Mouse (Mus musculus): ENCODE results near the gene Emid1. TPM values are rescaled to one million over a fixed set of nuclear protein-coding genes. Genes with fewer than 3 reads are reported as not detected.

Gene Emid1
- 22.2 TPM in 2 replicates for polyA plus RNA-seq (2014; fragmentation: Nextera tagmentation; extraction: Ambion mirVana)

DNA sequence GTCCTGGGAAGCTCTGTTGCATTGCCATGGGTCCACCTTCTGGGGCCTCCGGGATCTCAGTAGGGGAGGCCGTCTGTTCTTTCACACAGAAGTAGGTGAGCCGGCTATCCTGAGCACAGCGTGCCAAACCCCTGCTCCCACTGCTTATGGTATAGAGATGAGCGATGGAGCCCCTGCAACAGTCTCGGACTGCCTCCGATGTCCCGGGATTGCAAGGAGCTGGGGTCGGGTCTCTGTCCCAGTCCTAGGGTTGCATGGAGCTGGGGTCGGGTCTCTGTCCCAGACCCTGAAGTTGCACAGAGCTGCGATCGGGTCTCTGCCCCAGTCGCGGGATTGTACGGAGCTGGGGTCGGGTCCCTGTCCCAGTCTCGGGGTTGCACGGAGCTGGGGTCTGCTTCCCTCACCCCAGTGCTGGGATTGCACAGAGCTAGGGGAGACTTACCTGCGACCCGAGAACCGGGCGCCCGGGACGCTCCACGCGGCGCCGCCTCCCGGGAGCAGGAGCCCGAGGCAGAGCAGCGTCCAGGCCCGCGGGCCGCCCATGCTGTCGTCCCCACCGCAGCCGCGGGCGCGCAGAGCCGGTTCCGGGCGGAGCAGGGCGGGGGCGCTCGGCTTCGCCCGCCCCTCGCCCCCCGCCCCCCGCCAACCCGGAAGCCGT is at the start of gene Emid1:
TSS of gene Emid1 (minus strand) at position 578 of the 658 bp plus-strand sequence.
- Histone ChIP-seq H3K9ac (ENCODE audit: low read length) (peak within 1 kb of the TSS; percentile 75), H3K27ac (ENCODE audit: low read depth, low read length) (no peak within 1 kb of the TSS), H3K4me3 (ENCODE audit: low read depth, low read length) (peak within 1 kb of the TSS; percentile 55), H3K4me1 (replicated peaks; ENCODE audit: control insufficient read depth, insufficient read depth, low read length) (peaks cover 25% of the 10 kb centered on the region), H3K36me3 (ENCODE audit: control insufficient read depth, insufficient read depth, low read length) (no peaks in the 10 kb centered on the region), H3K9me3 (ENCODE audit: control insufficient read depth, low read length) (no peaks in the 10 kb centered on the region), H3K27me3 (ENCODE audit: control insufficient read depth, insufficient read depth, low read length) (no peaks in the 10 kb centered on the region; the same call in 1 of the 2 replicates), H3K4me2 (ENCODE audit: low read depth, low read length, severe bottlenecking) (peak within 1 kb of the TSS; percentile 93)
- WGBS, result under 1% methylated on average over 41 of the region's 53 CpGs
- peak; percentile 40 for ATAC-seq (replicated peaks; ENCODE audit: low FRiP score)
- DNase-seq (ENCODE audit: low spot score), result peak; percentile 69

DNA sequence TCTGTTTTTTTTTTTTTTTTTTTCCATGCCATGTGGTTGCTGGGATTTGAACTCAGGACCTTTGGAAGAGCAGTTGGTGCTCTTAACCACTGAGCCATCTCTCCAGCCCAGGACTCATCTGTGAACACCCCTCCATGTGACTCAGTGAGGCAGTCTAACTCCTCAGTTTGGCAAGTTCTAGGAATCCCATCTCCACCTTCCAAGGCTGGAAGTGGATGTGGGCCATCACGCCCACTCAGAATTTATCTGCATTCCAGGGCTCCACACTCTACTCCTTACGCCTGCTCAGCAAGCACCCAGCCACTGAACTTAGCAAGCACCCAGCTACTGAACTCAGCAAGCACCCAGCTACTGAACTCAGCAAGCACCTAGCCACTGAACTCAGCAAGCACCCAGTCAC is 47.8 kb upstream of the Emid1 start:
- no peak for DNase-seq (ENCODE audit: low spot score)
- H3K4me2 ChIP-seq (ENCODE audit: low read depth, low read length, severe bottlenecking), result no peak overlapping the region
- WGBS, result 94% methylated on average over 2 of the region's 2 CpGs

DNA sequence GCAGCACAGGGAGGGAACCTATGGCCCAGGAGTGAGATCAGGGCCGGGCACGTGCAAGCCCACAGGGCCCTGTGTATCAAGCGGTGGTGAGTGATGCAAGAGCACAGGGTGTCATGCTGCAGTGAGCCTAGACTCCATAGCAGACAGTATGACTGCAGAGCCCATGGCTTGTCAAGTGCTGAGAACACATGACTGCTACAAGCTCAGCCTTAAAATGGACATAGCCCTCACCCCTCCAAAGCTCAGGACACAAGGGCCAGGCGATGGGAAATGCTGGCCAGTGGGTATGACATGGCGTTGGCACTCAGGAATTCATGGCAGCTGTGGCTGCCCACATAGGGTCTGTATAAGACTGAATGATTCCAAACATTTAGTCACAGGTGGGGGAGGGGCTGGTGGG is 45.0 kb upstream of the Emid1 start:
- no peaks in the 10 kb centered on the region for H3K36me3 ChIP-seq (ENCODE audit: control insufficient read depth, insufficient read depth, low read length)
- H3K4me1 ChIP-seq (replicated peaks; ENCODE audit: control insufficient read depth, insufficient read depth, low read length), result no peaks in the 10 kb centered on the region
- H3K4me3 ChIP-seq (ENCODE audit: low read depth, low read length), result no peak overlapping the region
- no peaks in the 10 kb centered on the region for H3K9me3 ChIP-seq (ENCODE audit: control insufficient read depth, low read length)
- ATAC-seq (replicated peaks; ENCODE audit: low FRiP score) (no peak), DNase-seq (ENCODE audit: low spot score) (no peak)
- 84% methylated on average over 5 of the region's 5 CpGs for WGBS
- H3K9ac ChIP-seq (ENCODE audit: low read length), result no peak overlapping the region
- H3K4me2 ChIP-seq (ENCODE audit: low read depth, low read length, severe bottlenecking), result no peak overlapping the region
- H3K27ac ChIP-seq (ENCODE audit: low read depth, low read length), result no peak overlapping the region
- no peaks in the 10 kb centered on the region for H3K27me3 ChIP-seq (ENCODE audit: control insufficient read depth, insufficient read depth, low read length)

More for the DNA sequence above, 47.8 kb upstream of the Emid1 start:
- Histone ChIP-seq H3K27me3 (ENCODE audit: control insufficient read depth, insufficient read depth, low read length) (no peaks in the 10 kb centered on the region), H3K4me1 (replicated peaks; ENCODE audit: control insufficient read depth, insufficient read depth, low read length) (no peaks in the 10 kb centered on the region), H3K4me3 (ENCODE audit: low read depth, low read length) (no peak overlapping the region), H3K9ac (ENCODE audit: low read length) (no peak overlapping the region), H3K9me3 (ENCODE audit: control insufficient read depth, low read length) (no peaks in the 10 kb centered on the region), H3K36me3 (ENCODE audit: control insufficient read depth, insufficient read depth, low read length) (no peaks in the 10 kb centered on the region), H3K27ac (ENCODE audit: low read depth, low read length) (no peak overlapping the region)
- ATAC-seq (replicated peaks; ENCODE audit: low FRiP score), result no peak

DNA sequence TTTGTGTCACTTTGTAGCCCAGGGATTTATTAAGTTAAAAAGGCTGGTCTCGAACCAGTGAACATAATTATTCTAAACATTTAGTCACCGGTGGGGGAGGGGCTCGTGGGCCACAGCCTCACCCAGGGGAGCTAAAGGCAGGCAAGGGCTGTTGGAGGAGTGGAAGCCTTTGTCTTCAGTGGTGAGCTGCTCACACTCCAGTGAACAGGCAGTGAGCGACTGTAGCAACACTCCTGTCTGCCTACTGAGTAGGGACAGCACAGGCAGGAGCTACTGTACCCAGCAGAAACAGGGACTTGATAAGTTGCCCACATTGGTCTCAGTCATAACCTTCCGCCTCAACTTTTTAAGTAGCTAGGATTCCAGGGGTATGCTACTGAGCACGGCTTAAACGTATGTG is 44.5 kb upstream of the Emid1 start:
- no peaks in the 10 kb centered on the region for H3K4me1 ChIP-seq (replicated peaks; ENCODE audit: control insufficient read depth, insufficient read depth, low read length)
- no peak overlapping the region for H3K4me3 ChIP-seq (ENCODE audit: low read depth, low read length)
- no peak overlapping the region for H3K27ac ChIP-seq (ENCODE audit: low read depth, low read length)
- H3K9me3 ChIP-seq (ENCODE audit: control insufficient read depth, low read length), result no peaks in the 10 kb centered on the region
- H3K36me3 ChIP-seq (ENCODE audit: control insufficient read depth, insufficient read depth, low read length), result no peaks in the 10 kb centered on the region
- ATAC-seq (replicated peaks; ENCODE audit: low FRiP score) (no peak), DNase-seq (ENCODE audit: low spot score) (no peak)
- no peak overlapping the region for H3K4me2 ChIP-seq (ENCODE audit: low read depth, low read length, severe bottlenecking)
- no peak overlapping the region for H3K9ac ChIP-seq (ENCODE audit: low read length)
- 67% methylated on average over 7 of the region's 7 CpGs for WGBS
- H3K27me3 ChIP-seq (ENCODE audit: control insufficient read depth, insufficient read depth, low read length), result no peaks in the 10 kb centered on the region

DNA sequence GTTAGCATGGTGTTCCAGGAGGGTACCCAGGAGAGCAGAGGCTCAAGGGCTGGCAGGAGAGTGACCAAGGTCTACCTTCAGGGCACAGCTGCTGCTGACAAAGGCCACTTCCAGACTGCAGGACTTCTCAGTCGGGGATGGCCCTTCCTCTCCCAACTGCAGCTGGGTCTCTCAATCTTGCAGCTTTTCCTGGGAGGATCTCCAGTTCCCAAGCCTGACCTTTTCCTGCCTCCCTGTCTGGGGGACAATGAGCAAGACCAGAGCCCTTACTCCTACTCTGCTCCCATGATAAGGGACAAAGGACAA is 41.5 kb upstream of the Emid1 start:
- no peaks in the 10 kb centered on the region for H3K4me1 ChIP-seq (replicated peaks; ENCODE audit: control insufficient read depth, insufficient read depth, low read length)
- no peak for DNase-seq (ENCODE audit: low spot score)

DNA sequence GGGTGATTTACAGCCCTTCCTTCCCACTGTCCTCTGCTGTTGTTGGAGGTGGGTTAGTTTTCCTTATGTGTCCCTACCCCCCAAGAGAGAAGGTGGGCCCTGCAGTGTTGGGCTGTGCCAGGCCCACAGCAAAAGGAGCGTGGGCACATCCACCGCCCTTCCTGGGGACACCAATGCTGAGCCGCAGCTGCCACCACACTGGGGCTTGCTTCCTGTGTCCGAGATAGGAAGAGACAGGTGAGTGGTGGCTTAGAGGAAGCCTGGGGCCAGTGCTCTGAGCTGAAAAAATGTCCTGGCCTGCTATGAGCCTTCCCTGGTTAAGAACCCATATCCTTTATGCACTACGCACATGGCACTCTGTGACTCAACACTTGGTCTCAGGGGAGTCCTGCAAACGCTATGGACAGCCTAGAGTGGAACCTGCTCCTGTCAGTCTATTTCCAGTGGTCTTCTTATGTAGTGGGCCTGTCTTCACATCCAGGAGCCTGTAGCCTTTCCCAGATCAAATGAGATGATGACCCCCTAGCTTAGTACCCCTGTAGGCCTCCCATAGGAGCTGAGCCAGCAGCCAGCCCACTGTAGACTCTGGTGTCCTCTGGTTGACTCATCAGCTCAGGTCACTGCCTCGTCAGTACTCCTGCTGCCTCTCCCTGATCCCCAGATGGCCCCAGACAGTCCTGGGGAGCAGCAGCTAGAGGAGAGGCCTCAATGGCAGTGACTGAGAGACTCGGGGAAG is 41.0 kb upstream of the Emid1 start:
- ATAC-seq (replicated peaks; ENCODE audit: low FRiP score), result no peak

More for the DNA sequence above, 41.5 kb upstream of the Emid1 start:
- ATAC-seq (replicated peaks; ENCODE audit: low FRiP score), result no peak
- 64% methylated on average over 1 of the region's 1 CpGs for WGBS
- H3K27me3 ChIP-seq (ENCODE audit: control insufficient read depth, insufficient read depth, low read length), result no peaks in the 10 kb centered on the region
- no peak overlapping the region for H3K9ac ChIP-seq (ENCODE audit: low read length)
- H3K4me2 ChIP-seq (ENCODE audit: low read depth, low read length, severe bottlenecking), result no peak overlapping the region
- H3K36me3 ChIP-seq (ENCODE audit: control insufficient read depth, insufficient read depth, low read length), result no peaks in the 10 kb centered on the region
- no peak overlapping the region for H3K4me3 ChIP-seq (ENCODE audit: low read depth, low read length)
- H3K27ac ChIP-seq (ENCODE audit: low read depth, low read length), result no peak overlapping the region
- no peaks in the 10 kb centered on the region for H3K9me3 ChIP-seq (ENCODE audit: control insufficient read depth, low read length)

DNA sequence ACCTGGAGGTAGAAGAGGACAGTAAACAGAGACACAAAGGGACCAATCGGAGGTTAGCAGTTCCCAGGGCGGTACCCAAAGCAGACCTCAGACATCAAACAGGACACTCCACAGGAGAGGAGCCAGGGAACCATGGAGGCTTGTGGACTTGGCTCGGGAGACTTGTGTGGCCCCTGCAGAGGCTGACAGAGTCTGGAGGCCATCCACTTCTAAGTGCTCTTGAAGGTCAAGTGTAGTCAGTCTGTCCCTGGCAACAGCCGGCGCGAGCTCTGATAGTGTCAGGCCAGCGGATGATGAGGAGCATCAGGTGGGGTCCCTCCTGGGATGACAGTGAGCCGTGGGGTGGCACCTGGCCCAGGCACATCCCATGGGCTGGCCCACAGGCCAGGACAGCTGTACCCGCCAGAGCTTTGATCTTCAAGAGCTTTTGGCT is 40.0 kb upstream of the Emid1 start:
- no peaks in the 10 kb centered on the region for H3K27me3 ChIP-seq (ENCODE audit: control insufficient read depth, insufficient read depth, low read length)

More for the DNA sequence above, 41.0 kb upstream of the Emid1 start:
- Histone ChIP-seq H3K9me3 (ENCODE audit: control insufficient read depth, low read length) (no peaks in the 10 kb centered on the region), H3K9ac (ENCODE audit: low read length) (no peak overlapping the region), H3K4me1 (replicated peaks; ENCODE audit: control insufficient read depth, insufficient read depth, low read length) (no peaks in the 10 kb centered on the region), H3K4me2 (ENCODE audit: low read depth, low read length, severe bottlenecking) (no peak overlapping the region), H3K27me3 (ENCODE audit: control insufficient read depth, insufficient read depth, low read length) (no peaks in the 10 kb centered on the region), H3K36me3 (ENCODE audit: control insufficient read depth, insufficient read depth, low read length) (no peaks in the 10 kb centered on the region), H3K4me3 (ENCODE audit: low read depth, low read length) (no peak overlapping the region), H3K27ac (ENCODE audit: low read depth, low read length) (no peak overlapping the region)
- WGBS, result 86% methylated on average over 8 of the region's 8 CpGs
- DNase-seq (ENCODE audit: low spot score), result no peak

DNA sequence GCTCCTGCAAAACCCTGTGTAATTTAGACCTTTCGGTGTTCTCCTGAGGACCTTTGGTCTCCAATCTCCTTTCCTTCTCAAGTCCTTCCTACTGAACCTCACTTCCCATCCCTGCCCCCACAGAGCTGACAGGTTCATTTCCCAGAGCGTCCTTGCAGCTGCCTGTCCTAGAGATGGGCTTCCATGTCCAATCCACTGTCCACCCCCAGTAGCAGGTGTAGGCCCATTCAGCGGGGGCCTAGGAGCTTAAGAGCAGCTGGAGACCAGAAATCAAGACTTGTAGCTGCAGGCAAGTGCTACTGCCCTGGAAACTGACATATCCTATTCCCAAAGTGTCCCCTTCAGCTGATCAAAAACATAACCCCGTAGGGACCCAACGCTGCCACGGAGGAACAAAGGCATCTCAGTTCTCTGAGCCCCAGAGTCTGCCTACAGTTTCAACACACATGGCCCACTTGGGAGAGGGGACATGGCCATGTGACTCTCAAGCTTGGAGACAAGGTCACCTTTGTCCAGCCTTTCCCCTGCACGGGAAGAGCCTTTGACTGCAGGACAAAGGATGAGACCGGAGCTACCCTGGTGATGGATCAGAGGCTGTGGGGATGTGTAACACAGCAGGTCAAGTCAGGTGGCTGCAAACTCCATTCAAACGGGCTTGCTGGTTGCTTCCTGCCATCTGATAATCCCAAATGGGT is 37.3 kb upstream of the Emid1 start:
- WGBS, result 66% methylated on average over 9 of the region's 9 CpGs
- ATAC-seq (replicated peaks; ENCODE audit: low FRiP score) (no peak), DNase-seq (ENCODE audit: low spot score) (no peak)
- H3K4me1 ChIP-seq (replicated peaks; ENCODE audit: control insufficient read depth, insufficient read depth, low read length), result peaks cover 3% of the 10 kb centered on the region; the same call in 1 of the 2 replicates
- no peak overlapping the region for H3K27ac ChIP-seq (ENCODE audit: low read depth, low read length)
- no peak overlapping the region for H3K4me3 ChIP-seq (ENCODE audit: low read depth, low read length)
- H3K4me2 ChIP-seq (ENCODE audit: low read depth, low read length, severe bottlenecking), result no peak overlapping the region
- H3K9ac ChIP-seq (ENCODE audit: low read length), result no peak overlapping the region
- H3K9me3 ChIP-seq (ENCODE audit: control insufficient read depth, low read length), result no peaks in the 10 kb centered on the region
- H3K36me3 ChIP-seq (ENCODE audit: control insufficient read depth, insufficient read depth, low read length), result no peaks in the 10 kb centered on the region
- no peaks in the 10 kb centered on the region for H3K27me3 ChIP-seq (ENCODE audit: control insufficient read depth, insufficient read depth, low read length)

More for the DNA sequence above, 40.0 kb upstream of the Emid1 start:
- Histone ChIP-seq H3K27ac (ENCODE audit: low read depth, low read length) (no peak overlapping the region), H3K36me3 (ENCODE audit: control insufficient read depth, insufficient read depth, low read length) (no peaks in the 10 kb centered on the region), H3K4me1 (replicated peaks; ENCODE audit: control insufficient read depth, insufficient read depth, low read length) (no peaks in the 10 kb centered on the region), H3K9me3 (ENCODE audit: control insufficient read depth, low read length) (no peaks in the 10 kb centered on the region), H3K4me2 (ENCODE audit: low read depth, low read length, severe bottlenecking) (no peak overlapping the region), H3K9ac (ENCODE audit: low read length) (no peak overlapping the region), H3K4me3 (ENCODE audit: low read depth, low read length) (no peak overlapping the region)
- ATAC-seq (replicated peaks; ENCODE audit: low FRiP score) (no peak), DNase-seq (ENCODE audit: low spot score) (no peak)
- 61% methylated on average over 9 of the region's 9 CpGs for WGBS
